10 mouse cellular contexts compared by ENCODE assay signal in the genomic region with DNA sequence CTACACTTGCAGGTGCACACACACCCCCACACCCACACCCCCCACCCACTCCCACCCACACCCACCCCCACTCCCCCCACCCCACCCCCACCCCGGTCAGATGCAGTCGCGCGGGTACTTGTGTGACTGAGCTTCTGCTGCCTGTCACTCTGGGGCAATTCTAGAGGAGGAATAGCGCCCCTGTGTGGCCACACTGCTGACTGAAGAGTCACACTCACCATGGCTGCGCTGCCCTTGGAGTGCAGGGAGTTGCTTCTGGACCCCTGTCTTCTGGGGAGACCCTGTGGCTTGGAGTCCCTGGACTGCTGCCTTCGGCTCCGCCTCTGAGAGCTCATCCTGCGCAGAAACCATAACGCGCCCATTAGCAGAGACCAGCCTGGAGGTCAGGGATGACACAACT. TPM values are rescaled to one million over a fixed set of nuclear protein-coding genes. Genes with fewer than 3 reads are reported as not detected.
DNase-seq lines count a peak whose midpoint lies in the region; ATAC-seq and TF ChIP-seq lines count a peak whose summit lies in the region.
"Had no signal": no experiment of that assay in that cellular context is flagged by ENCODE, and none has a peak within 500 bp of the region (broad histone marks: within the 10 kb centered on the region; RNA-seq: fewer than 3 reads in every experiment).

No protein-coding gene starts in this region.

- H3K4me2 ChIP-seq in hindbrain, embryonic 16.5 days (ENCODE audit: low read length): no peak overlapping the region
- no peak overlapping the region for H3K4me2 ChIP-seq in liver, postnatal 0 days (ENCODE audit: low read depth, low read length)
- H3K4me2 ChIP-seq in intestine, embryonic 15.5 days (replicated peaks): no peak overlapping the region
- H3K4me2 ChIP-seq: hindbrain, embryonic 15.5 days; midbrain, embryonic 12.5 days had no signal

- peak; percentile 49 for DNase-seq in hindbrain, embryonic 10.5 days (ENCODE audit: low spot score)
- peak; percentile 56 for DNase-seq in thymus, adult 2 months
- DNase-seq in thymus, adult 18-20 months: no peak
- peak; percentile 62 to 73 for DNase-seq in cerebellum, postnatal 10 days
- DNase-seq in liver, postnatal 0 days: peak; percentile 77
- DNase-seq in thymus, postnatal 25 days: peak; percentile 60

- no peak for TF ChIP-seq CTCF in thymus, adult 2 months (IDR thresholded peaks at IDR 0.05; ENCODE audit: borderline replicate concordance, control insufficient read depth, extremely low read depth, insufficient read depth, low read length, poor library complexity)
- TF ChIP-seq CTCF in liver, postnatal 0 days (IDR thresholded peaks at IDR 0.05; ENCODE audit: low read depth): peak; percentile 69

- no peaks in the 10 kb centered on the region for H3K27me3 ChIP-seq in hindbrain, embryonic 10.5 days (ENCODE audit: insufficient read depth, poor library complexity, severe bottlenecking)
- no peaks in the 10 kb centered on the region for H3K27me3 ChIP-seq in hindbrain, embryonic 16.5 days (replicated peaks; ENCODE audit: control insufficient read depth, insufficient read depth, low read length)
- no peaks in the 10 kb centered on the region for H3K27me3 ChIP-seq in thymus, adult 2 months (ENCODE audit: control insufficient read depth, insufficient read depth, low read length)
- H3K27me3 ChIP-seq in liver, postnatal 0 days (ENCODE audit: insufficient read depth, low read length): no peaks in the 10 kb centered on the region
- H3K27me3 ChIP-seq in intestine, embryonic 15.5 days (replicated peaks): no peaks in the 10 kb centered on the region
- H3K27me3 ChIP-seq: hindbrain, embryonic 15.5 days; midbrain, embryonic 12.5 days had no signal

- H3K36me3 ChIP-seq in hindbrain, embryonic 10.5 days: peaks cover 68% of the 10 kb centered on the region
- peaks cover 43% of the 10 kb centered on the region for H3K36me3 ChIP-seq in hindbrain, embryonic 16.5 days (ENCODE audit: control insufficient read depth, insufficient read depth, low read length)
- peaks cover 9% of the 10 kb centered on the region for H3K36me3 ChIP-seq in thymus, adult 2 months (ENCODE audit: control insufficient read depth, insufficient read depth, low read length)
- peaks cover 35% of the 10 kb centered on the region for H3K36me3 ChIP-seq in liver, postnatal 0 days (replicated peaks; ENCODE audit: insufficient read depth, low read length)
- H3K36me3 ChIP-seq in intestine, embryonic 15.5 days: peaks cover 22% of the 10 kb centered on the region

- WGBS in hindbrain, embryonic 10.5 days: 56% methylated on average over 11 of the region's 11 CpGs
- 43% methylated on average over 11 of the region's 11 CpGs for WGBS in hindbrain, embryonic 16.5 days
- 90% methylated on average over 11 of the region's 11 CpGs for WGBS in thymus, adult 2 months
- 70% methylated on average over 11 of the region's 11 CpGs for WGBS in liver, postnatal 0 days (ENCODE audit: insufficient replicate concordance)
- WGBS in intestine, embryonic 15.5 days: 54% methylated on average over 11 of the region's 11 CpGs

- TF ChIP-seq EP300 in liver, postnatal 0 days (IDR thresholded peaks at IDR 0.05; ENCODE audit: low read depth): no peak

- H3K9ac ChIP-seq in hindbrain, embryonic 16.5 days (ENCODE audit: low read depth, low read length): no peak overlapping the region
- no peak overlapping the region for H3K9ac ChIP-seq in liver, postnatal 0 days (replicated peaks)
- H3K9ac ChIP-seq in intestine, embryonic 15.5 days: no peak overlapping the region
- H3K9ac ChIP-seq: hindbrain, embryonic 15.5 days; midbrain, embryonic 12.5 days had no signal

- no peak overlapping the region for H3K27ac ChIP-seq in hindbrain, embryonic 10.5 days
- no peak overlapping the region for H3K27ac ChIP-seq in hindbrain, embryonic 16.5 days (ENCODE audit: low read depth, low read length)
- H3K27ac ChIP-seq in thymus, adult 2 months (ENCODE audit: control insufficient read depth, insufficient read depth, low read length): no peak overlapping the region
- H3K27ac ChIP-seq in liver, postnatal 0 days (ENCODE audit: low read depth): no peak overlapping the region
- H3K27ac ChIP-seq in intestine, embryonic 15.5 days: no peak overlapping the region
- H3K27ac ChIP-seq: hindbrain, embryonic 15.5 days; midbrain, embryonic 12.5 days had no signal

- no peak for TF ChIP-seq POLR2A in thymus, adult 2 months (IDR thresholded peaks at IDR 0.05; ENCODE audit: control insufficient read depth, extremely low read depth, insufficient read depth, low read length, poor library complexity)

- no peaks in the 10 kb centered on the region for H3K9me3 ChIP-seq in hindbrain, embryonic 10.5 days
- H3K9me3 ChIP-seq in hindbrain, embryonic 16.5 days (ENCODE audit: control insufficient read depth, low read length): no peaks in the 10 kb centered on the region
- H3K9me3 ChIP-seq in liver, postnatal 0 days (ENCODE audit: low read length): no peaks in the 10 kb centered on the region
- H3K9me3 ChIP-seq in intestine, embryonic 15.5 days: no peaks in the 10 kb centered on the region
- H3K9me3 ChIP-seq: hindbrain, embryonic 15.5 days; midbrain, embryonic 12.5 days had no signal

- peaks cover 11% of the 10 kb centered on the region for H3K4me1 ChIP-seq in hindbrain, embryonic 10.5 days (replicated peaks)
- H3K4me1 ChIP-seq in hindbrain, embryonic 16.5 days (ENCODE audit: control insufficient read depth, insufficient read depth, low read depth, low read length): peaks cover 9% of the 10 kb centered on the region
- H3K4me1 ChIP-seq in thymus, adult 2 months (replicated peaks; ENCODE audit: control insufficient read depth, insufficient read depth, low read length): peaks cover 9% of the 10 kb centered on the region
- H3K4me1 ChIP-seq in liver, postnatal 0 days (ENCODE audit: insufficient read depth): peaks cover 5% of the 10 kb centered on the region
- peaks cover 8% of the 10 kb centered on the region for H3K4me1 ChIP-seq in intestine, embryonic 15.5 days (replicated peaks)

- H3K4me3 ChIP-seq in hindbrain, embryonic 10.5 days: no peak overlapping the region
- no peak overlapping the region for H3K4me3 ChIP-seq in hindbrain, embryonic 16.5 days (ENCODE audit: low read length)
- H3K4me3 ChIP-seq in thymus, adult 2 months (ENCODE audit: control insufficient read depth, insufficient read depth, low read length): no peak overlapping the region
- no peak overlapping the region for H3K4me3 ChIP-seq in liver, postnatal 0 days (ENCODE audit: low read depth, low read length)
- H3K4me3 ChIP-seq in intestine, embryonic 15.5 days (replicated peaks): no peak overlapping the region
- H3K4me3 ChIP-seq: hindbrain, embryonic 15.5 days; midbrain, embryonic 12.5 days had no signal

- ATAC-seq in hindbrain, embryonic 16.5 days: no peak
- no peak for ATAC-seq in liver, postnatal 0 days
- no peak for ATAC-seq in intestine, embryonic 15.5 days

RNA-seq across cellular contexts. Expression of gene Zfp213, which starts 4.3 kb away (rescaled TPM):
- 25.3 and 27.5 TPM in 2 replicates for polyA plus RNA-seq in hindbrain, embryonic 10.5 days (2016; fragmentation: Nextera tagmentation; extraction: Ambion mirVana)
- polyA plus RNA-seq in hindbrain, embryonic 16.5 days (2015; fragmentation: Nextera tagmentation; extraction: Ambion mirVana): 17.0 and 18.0 TPM in 2 replicates
- 23.5 and 24.4 TPM in 2 replicates for polyA plus RNA-seq in thymus, adult 2 months (2012; rRNA removed)
- polyA plus RNA-seq in liver, postnatal 0 days (2015; fragmentation: Nextera tagmentation; extraction: Ambion mirVana): 5.2 and 5.5 TPM in 2 replicates
- polyA plus RNA-seq in intestine, embryonic 15.5 days (2015; fragmentation: Nextera tagmentation; extraction: Ambion mirVana): 15.2 and 17.7 TPM in 2 replicates

RNA-seq across cellular contexts. Expression of gene Zfp13, which starts 39.5 kb away (rescaled TPM):
- polyA plus RNA-seq in hindbrain, embryonic 10.5 days (2016; fragmentation: Nextera tagmentation; extraction: Ambion mirVana): 22.5 and 23.4 TPM in 2 replicates
- 26.4 and 29.1 TPM in 2 replicates for polyA plus RNA-seq in hindbrain, embryonic 16.5 days (2015; fragmentation: Nextera tagmentation; extraction: Ambion mirVana)
- 2.5 and 3.0 TPM in 2 replicates for polyA plus RNA-seq in thymus, adult 2 months (2012; rRNA removed)
- 1.1 and 1.4 TPM in 2 replicates for polyA plus RNA-seq in liver, postnatal 0 days (2015; fragmentation: Nextera tagmentation; extraction: Ambion mirVana)
- 10.4 and 10.5 TPM in 2 replicates for polyA plus RNA-seq in intestine, embryonic 15.5 days (2015; fragmentation: Nextera tagmentation; extraction: Ambion mirVana)

RNA-seq across cellular contexts. Expression of gene Zscan10, which starts 40.9 kb away (rescaled TPM):
- polyA plus RNA-seq in hindbrain, embryonic 10.5 days (2016; fragmentation: Nextera tagmentation; extraction: Ambion mirVana): 0.92 and 0.94 TPM in 2 replicates
- 0.20 and 0.25 TPM in 2 replicates for polyA plus RNA-seq in hindbrain, embryonic 16.5 days (2015; fragmentation: Nextera tagmentation; extraction: Ambion mirVana)
- 0.18 and 0.20 TPM in 2 replicates for polyA plus RNA-seq in thymus, adult 2 months (2012; rRNA removed)
- polyA plus RNA-seq in liver, postnatal 0 days (2015; fragmentation: Nextera tagmentation; extraction: Ambion mirVana): not detected in 2 replicates
- 0.14 TPM in 1 of 2 replicates, not detected in the other for polyA plus RNA-seq in intestine, embryonic 15.5 days (2015; fragmentation: Nextera tagmentation; extraction: Ambion mirVana)
- polyA plus RNA-seq: midbrain, embryonic 12.5 days had no signal

Comparison
In these comparisons a context has a peak if more than half of its experiments do, and no peak if none do; other contexts are left out.
1. DNase-seq: peak in hindbrain, embryonic 10.5 days (single experiment), thymus, adult 2 months (single experiment), cerebellum, postnatal 10 days (2 of 2), liver, postnatal 0 days (single experiment) and thymus, postnatal 25 days (single experiment); none in thymus, adult 18-20 months (0 of 2).